In genomic region chr10:43527283-43528269, GRCm38 (mm10) we compare ENCODE assay signal across 7 mouse cellular contexts. TPM values are rescaled to one million over a fixed set of nuclear protein-coding genes. Genes with fewer than 3 reads are reported as not detected.
A peak's percentile ranks its signal among the peaks of the same experiment; 100 is the strongest.
DNase-seq lines count a peak whose midpoint lies in the region; ATAC-seq lines count a peak whose summit lies in the region.

No protein-coding gene starts in this region.

- peak; percentile 63 for DNase-seq in ZHBTc4 (ENCODE audit: low read depth, low spot score)
- peak; percentile 42 for DNase-seq in embryonic facial prominence, embryonic 10.5 days (ENCODE audit: low spot score)
- peak; percentile 95 for DNase-seq in midbrain, embryonic 11.5 days (ENCODE audit: low spot score, missing footprints)
- DNase-seq in lung, postnatal 10 days: no peak

- H3K9me3 ChIP-seq in embryonic facial prominence, embryonic 10.5 days: no peaks in the 10 kb centered on the region
- H3K9me3 ChIP-seq in intestine, embryonic 16.5 days (ENCODE audit: control insufficient read depth, low read length): no peaks in the 10 kb centered on the region
- H3K9me3 ChIP-seq in midbrain, embryonic 11.5 days (ENCODE audit: control insufficient read depth, low read length): no peaks in the 10 kb centered on the region

- H3K36me3 ChIP-seq in embryonic facial prominence, embryonic 10.5 days (replicated peaks): peaks cover 80% of the 10 kb centered on the region
- peaks cover 17% of the 10 kb centered on the region; the same call in 1 of the 2 replicates for H3K36me3 ChIP-seq in intestine, embryonic 16.5 days (ENCODE audit: control insufficient read depth, insufficient read depth, low read length)
- peaks cover 5% of the 10 kb centered on the region for H3K36me3 ChIP-seq in midbrain, embryonic 11.5 days (ENCODE audit: control insufficient read depth, insufficient read depth, low read length)

- 42% methylated on average over 15 of the region's 15 CpGs for WGBS in embryonic facial prominence, embryonic 10.5 days
- 44% methylated on average over 15 of the region's 15 CpGs for WGBS in intestine, embryonic 16.5 days
- WGBS in midbrain, embryonic 11.5 days: 26% methylated on average over 15 of the region's 15 CpGs

- H3K27ac ChIP-seq in embryonic facial prominence, embryonic 10.5 days (replicated peaks): peak overlapping the region; percentile 79
- H3K27ac ChIP-seq in intestine, embryonic 16.5 days (ENCODE audit: low read length): peak overlapping the region; percentile 33
- H3K27ac ChIP-seq in midbrain, embryonic 11.5 days (ENCODE audit: low read depth, low read length): peak overlapping the region; percentile 96

- H3K4me2 ChIP-seq in intestine, embryonic 16.5 days (ENCODE audit: low read depth, low read length): no peak overlapping the region
- H3K4me2 ChIP-seq in midbrain, embryonic 11.5 days: no peak overlapping the region

- H3K27me3 ChIP-seq in embryonic facial prominence, embryonic 10.5 days (replicated peaks; ENCODE audit: low read depth, poor library complexity, severe bottlenecking): no peaks in the 10 kb centered on the region
- H3K27me3 ChIP-seq in intestine, embryonic 16.5 days (replicated peaks; ENCODE audit: control insufficient read depth, insufficient read depth, low read length): no peaks in the 10 kb centered on the region
- no peaks in the 10 kb centered on the region for H3K27me3 ChIP-seq in midbrain, embryonic 11.5 days (ENCODE audit: control insufficient read depth, insufficient read depth, low read length)

- H3K4me1 ChIP-seq in embryonic facial prominence, embryonic 10.5 days: peaks cover 19% of the 10 kb centered on the region
- H3K4me1 ChIP-seq in intestine, embryonic 16.5 days (ENCODE audit: control insufficient read depth, insufficient read depth, low read length): peaks cover 10% of the 10 kb centered on the region; the same call in 1 of the 2 replicates
- peaks cover 17% of the 10 kb centered on the region for H3K4me1 ChIP-seq in midbrain, embryonic 11.5 days (ENCODE audit: control insufficient read depth, insufficient read depth, low read length)

- peak; percentile 71 for ATAC-seq in intestine, embryonic 16.5 days
- peak; percentile 89 for ATAC-seq in midbrain, embryonic 11.5 days (ENCODE audit: low FRiP score)
- no peak for ATAC-seq in activated CD4-positive, CD25-positive, alpha-beta regulatory T cell, adult 4 months
- no peak for ATAC-seq in cerebellum, adult (ENCODE audit: insufficient number of reproducible peaks, low FRiP score, low TSS enrichment)

- no peak overlapping the region for H3K9ac ChIP-seq in intestine, embryonic 16.5 days (ENCODE audit: low read depth, low read length)
- peak overlapping the region; percentile 57 for H3K9ac ChIP-seq in midbrain, embryonic 11.5 days (ENCODE audit: low read length)

- peak overlapping the region; percentile 11; the same call in 1 of the 2 replicates for H3K4me3 ChIP-seq in embryonic facial prominence, embryonic 10.5 days
- no peak overlapping the region for H3K4me3 ChIP-seq in intestine, embryonic 16.5 days (ENCODE audit: low read length)
- no peak overlapping the region for H3K4me3 ChIP-seq in midbrain, embryonic 11.5 days (ENCODE audit: low read depth, low read length)

RNA-seq across cellular contexts. Expression of gene Gm9803, which starts 3.7 kb away (rescaled TPM):
- 13.9 and 14.3 TPM in 2 replicates for polyA plus RNA-seq in embryonic facial prominence, embryonic 10.5 days (2016; fragmentation: Nextera tagmentation; extraction: Ambion mirVana)
- 3.8 and 12.6 TPM in 2 replicates for polyA plus RNA-seq in intestine, embryonic 16.5 days (2015; fragmentation: Nextera tagmentation; extraction: Ambion mirVana)
- 14.7 and 15.9 TPM in 2 replicates for polyA plus RNA-seq in midbrain, embryonic 11.5 days (2014; fragmentation: Nextera tagmentation; extraction: Ambion mirVana)
- 10 to 100 TPM; 33.4 to 45.0 TPM for polyA plus RNA-seq in activated CD4-positive, CD25-positive, alpha-beta regulatory T cell, adult 4 months (2017; shearing (Covaris generic))

RNA-seq across cellular contexts. Expression of gene 1700021F05Rik, which starts 13.2 kb away (rescaled TPM):
- 60.1 and 66.2 TPM in 2 replicates for polyA plus RNA-seq in embryonic facial prominence, embryonic 10.5 days (2016; fragmentation: Nextera tagmentation; extraction: Ambion mirVana)
- polyA plus RNA-seq in intestine, embryonic 16.5 days (2015; fragmentation: Nextera tagmentation; extraction: Ambion mirVana): 69.6 and 78.8 TPM in 2 replicates
- polyA plus RNA-seq in midbrain, embryonic 11.5 days (2014; fragmentation: Nextera tagmentation; extraction: Ambion mirVana): 68.9 and 75.0 TPM in 2 replicates
- polyA plus RNA-seq in activated CD4-positive, CD25-positive, alpha-beta regulatory T cell, adult 4 months (2017; shearing (Covaris generic)): 10 to 100 TPM; 27.3 to 34.2 TPM

RNA-seq across cellular contexts. Expression of gene Bend3, which starts 48.9 kb away (rescaled TPM):
- polyA plus RNA-seq in embryonic facial prominence, embryonic 10.5 days (2016; fragmentation: Nextera tagmentation; extraction: Ambion mirVana): 9.1 and 10.8 TPM in 2 replicates
- polyA plus RNA-seq in intestine, embryonic 16.5 days (2015; fragmentation: Nextera tagmentation; extraction: Ambion mirVana): 2.1 and 2.2 TPM in 2 replicates
- polyA plus RNA-seq in midbrain, embryonic 11.5 days (2014; fragmentation: Nextera tagmentation; extraction: Ambion mirVana): 7.7 and 8.3 TPM in 2 replicates
- 1 to 10 TPM; 1.0 to 1.5 TPM for polyA plus RNA-seq in activated CD4-positive, CD25-positive, alpha-beta regulatory T cell, adult 4 months (2017; shearing (Covaris generic))

RNA-seq across cellular contexts. Expression of gene Cd24a, which starts 50.5 kb away (rescaled TPM):
- polyA plus RNA-seq in embryonic facial prominence, embryonic 10.5 days (2016; fragmentation: Nextera tagmentation; extraction: Ambion mirVana): 362 and 367 TPM in 2 replicates
- 138 and 165 TPM in 2 replicates for polyA plus RNA-seq in intestine, embryonic 16.5 days (2015; fragmentation: Nextera tagmentation; extraction: Ambion mirVana)
- polyA plus RNA-seq in midbrain, embryonic 11.5 days (2014; fragmentation: Nextera tagmentation; extraction: Ambion mirVana): 516 and 568 TPM in 2 replicates
- polyA plus RNA-seq in activated CD4-positive, CD25-positive, alpha-beta regulatory T cell, adult 4 months (2017; shearing (Covaris generic)): 1 to 10 TPM in 1 of 2 experiments, not detected in 1; 6.1 TPM

Comparison
In these comparisons a context has a peak if more than half of its experiments do, and no peak if none do; other contexts are left out.
1. H3K27ac ChIP-seq: peak in every context shown above with its lines; median percentile 96 in midbrain, embryonic 11.5 days; 79 in embryonic facial prominence, embryonic 10.5 days; 33 in intestine, embryonic 16.5 days.
2. ATAC-seq: peak in intestine, embryonic 16.5 days (single experiment) and midbrain, embryonic 11.5 days (single experiment); none in activated CD4-positive, CD25-positive, alpha-beta regulatory T cell, adult 4 months (single experiment) and cerebellum, adult (single experiment).